Mouse (Mus musculus) inflammation-experienced regulatory T-cells, adult 6 months (primary cell): Measurements from ENCODE around the gene Lfng. TPM values are rescaled to one million over a fixed set of nuclear protein-coding genes. Genes with fewer than 3 reads are reported as not detected.
A peak's percentile ranks its signal among the peaks of the same experiment; 100 is the strongest.

Experiments used
- ATAC-seq: one replicate; pipeline ENCODE4 v1.8.0; 2017
- polyA plus RNA-seq, 3 experiments: library from polyadenylated mRNA; unstranded; fragments of 100-300 nt; shearing (Covaris generic); gene quantifications; one replicate each; pipeline ENCODE4 v1.2.1; 2017

Gene Lfng
- polyA plus RNA-seq: 10 to 100 TPM; 16.8 to 44.8 (median 23.1) TPM

GRCm38 (mm10) chr5:140607001-140607835, at the start of gene Lfng:
Lfng (plus strand) TSS chr5:140607320.
- ATAC-seq: peak; percentile 59

GRCm38 (mm10) chr5:140562601-140563000, 44.5 kb upstream of the Lfng start:
- no peak for ATAC-seq

DNA sequence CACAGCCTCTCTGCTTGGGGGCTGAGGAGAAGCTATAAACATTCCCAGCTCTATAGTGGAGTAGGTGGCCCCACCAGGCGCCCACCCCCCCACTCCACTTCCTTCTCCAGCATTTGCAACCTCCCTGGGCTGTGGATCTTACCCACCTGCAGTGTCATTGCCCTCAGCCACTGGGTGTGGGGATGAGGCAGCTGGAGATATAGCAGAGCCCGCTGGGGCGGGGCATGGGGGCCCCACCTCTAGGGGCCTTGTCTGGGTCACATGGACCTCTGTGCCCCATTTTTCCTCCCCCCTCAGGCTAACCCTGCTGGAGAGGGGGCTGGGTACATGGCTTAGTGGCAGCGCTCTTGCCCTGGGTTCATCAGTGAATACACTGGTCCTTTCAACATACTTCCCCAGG, 42.2 kb upstream of the Lfng start, which contains the start of gene Grifin:
Grifin (minus strand) TSS at position 176 of the 400 bp plus-strand sequence.
- no peak for ATAC-seq

DNA sequence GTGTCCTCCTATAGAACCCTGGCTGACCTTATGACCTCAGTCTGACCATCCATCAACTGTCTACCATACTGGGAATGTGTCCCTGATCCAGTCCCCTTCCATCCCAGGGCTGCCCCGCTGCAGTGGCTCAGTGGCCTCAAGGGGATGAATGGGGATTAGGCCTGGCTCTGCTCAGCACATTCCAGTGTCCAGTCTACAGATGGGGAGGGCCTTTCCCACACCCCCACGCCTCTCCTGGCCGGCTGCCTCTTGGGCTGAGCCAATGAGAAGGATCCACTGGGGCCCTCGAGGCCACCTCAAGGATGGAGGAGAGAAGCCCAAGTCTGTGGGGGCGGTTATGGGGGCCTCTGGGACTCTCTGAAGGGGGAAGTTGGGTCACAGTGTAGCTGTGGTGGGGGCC, 41.7 kb upstream of the Lfng start:
- no peak for ATAC-seq

GRCm38 (mm10) chr5:140565856-140566255, 41.3 kb upstream of the Lfng start:
- no peak for ATAC-seq

DNA sequence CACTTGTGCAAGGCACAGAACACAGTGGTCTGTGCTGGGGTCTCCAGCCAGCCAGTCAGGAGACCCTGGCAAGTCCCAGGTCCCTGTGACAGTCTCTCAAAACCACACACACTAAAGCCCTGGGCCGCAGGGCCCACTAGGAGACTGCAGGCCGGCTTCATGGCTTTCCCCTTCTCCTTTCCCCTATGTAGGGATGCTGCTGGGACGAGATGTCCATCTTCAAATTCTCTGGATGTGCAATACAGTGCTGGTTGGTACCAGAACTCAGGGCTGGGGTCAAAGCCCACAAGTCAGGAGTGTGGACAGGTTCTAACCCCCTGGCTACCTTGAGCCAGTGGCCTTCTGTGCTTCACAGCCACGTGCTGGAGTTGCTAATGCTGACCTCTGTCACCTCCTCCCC, 40.8 kb upstream of the Lfng start:
- no peak for ATAC-seq

GRCm38 (mm10) chr5:140567321-140567720, 39.8 kb upstream of the Lfng start:
- ATAC-seq: peak; percentile 92

DNA sequence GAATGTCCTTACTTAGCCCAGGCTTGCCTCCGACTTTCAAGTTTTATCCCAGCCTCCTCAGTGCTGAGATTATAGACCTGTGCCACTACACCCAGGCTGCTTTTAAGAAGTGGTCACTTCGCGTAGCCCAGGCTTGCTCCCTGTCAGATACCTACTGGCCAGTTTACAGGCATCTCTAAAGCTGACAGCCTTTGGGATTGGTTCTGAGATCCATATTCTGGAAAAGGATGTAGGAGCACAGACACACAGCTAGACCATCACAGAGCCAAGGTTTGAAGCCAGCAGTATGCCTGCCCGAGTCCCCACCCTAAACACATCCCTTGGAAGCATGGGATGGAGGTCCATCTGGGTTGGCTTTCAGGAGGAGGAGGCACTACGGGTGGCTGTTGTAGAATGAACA, 39.4 kb upstream of the Lfng start:
- ATAC-seq: no peak

GRCm38 (mm10) chr5:140568321-140568970, 38.7 kb upstream of the Lfng start:
- peak; percentile 23 for ATAC-seq

GRCm38 (mm10) chr5:140569032-140569595, 38.0 kb upstream of the Lfng start:
- no peak for ATAC-seq

GRCm38 (mm10) chr5:140570223-140570870, 36.8 kb upstream of the Lfng start:
- peak; percentile 23 for ATAC-seq

- ATAC-seq: no peak
These were observed 35.9 kb upstream of the Lfng start for GRCm38 (mm10) chr5:140571201-140571600.

DNA sequence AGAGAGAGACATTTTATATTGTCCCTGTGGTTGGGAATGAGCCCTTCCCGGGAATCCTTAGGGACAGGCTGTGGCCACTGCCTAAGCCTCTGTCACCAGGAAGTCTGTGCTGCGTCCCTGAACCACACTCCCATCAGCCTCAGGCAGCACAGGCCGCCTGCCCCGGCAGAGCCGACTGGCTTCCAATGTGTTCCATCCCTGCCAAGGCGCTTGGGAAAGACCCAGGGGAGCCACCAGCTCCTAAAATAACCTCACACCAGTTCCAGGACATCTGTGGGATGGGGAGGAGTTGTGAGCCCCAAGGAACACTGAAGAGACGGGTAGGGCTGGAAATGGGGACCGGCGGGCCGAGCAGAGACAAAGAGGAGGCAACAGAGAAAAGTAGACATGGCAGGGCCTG, 35.4 kb upstream of the Lfng start:
- ATAC-seq: no peak

DNA sequence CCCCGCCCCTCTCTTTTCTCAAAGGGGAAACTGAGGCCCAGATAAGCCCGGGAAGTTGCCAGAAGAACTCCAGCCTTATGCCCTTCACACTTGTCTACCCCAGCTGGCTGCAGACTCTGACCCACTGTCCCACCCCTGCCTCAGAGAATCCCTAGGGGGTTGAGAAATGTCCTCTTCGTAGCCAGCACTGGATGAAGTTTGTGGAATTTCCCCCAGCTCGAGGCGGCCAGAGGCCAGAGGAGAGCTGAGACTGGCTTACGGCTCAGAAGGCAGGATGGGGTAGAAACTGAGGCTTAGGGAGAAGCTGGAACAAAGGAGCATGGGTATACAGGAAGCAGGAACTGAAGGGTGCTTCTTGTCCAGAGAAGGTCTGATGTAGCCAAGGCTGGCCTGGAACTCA, 34.5 kb upstream of the Lfng start:
- no peak for ATAC-seq

DNA sequence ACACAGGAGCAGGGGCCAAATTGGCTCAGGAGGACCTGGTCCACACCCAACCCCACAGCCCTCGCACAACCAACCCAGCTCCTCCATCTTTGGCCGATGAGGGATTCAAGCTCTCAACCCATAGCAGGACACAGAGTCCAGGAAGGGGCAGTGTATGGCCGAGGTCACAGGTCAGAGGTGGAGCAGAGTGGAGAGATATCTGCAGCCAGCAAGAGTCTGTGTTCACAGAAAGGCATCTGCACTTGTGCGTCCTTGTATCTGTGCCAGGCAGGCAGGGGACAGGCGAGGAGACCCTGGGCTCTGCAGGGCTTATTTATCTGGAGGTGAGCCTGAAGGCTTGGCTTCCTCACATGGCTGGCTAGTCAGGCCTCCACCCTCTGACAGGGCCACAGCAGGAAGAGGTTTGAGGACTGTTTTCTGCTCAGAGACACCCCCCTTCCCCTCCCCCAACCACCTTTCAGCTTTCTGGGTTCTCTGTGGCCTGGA, 31.7 kb upstream of the Lfng start:
- peak; percentile 83 for ATAC-seq

GRCm38 (mm10) chr5:140579221-140579620, 27.9 kb upstream of the Lfng start:
- no peak for ATAC-seq

GRCm38 (mm10) chr5:140579771-140580170, 27.3 kb upstream of the Lfng start:
- ATAC-seq: no peak

- no peak for ATAC-seq
These were observed 25.6 kb upstream of the Lfng start for GRCm38 (mm10) chr5:140581569-140581968.

DNA sequence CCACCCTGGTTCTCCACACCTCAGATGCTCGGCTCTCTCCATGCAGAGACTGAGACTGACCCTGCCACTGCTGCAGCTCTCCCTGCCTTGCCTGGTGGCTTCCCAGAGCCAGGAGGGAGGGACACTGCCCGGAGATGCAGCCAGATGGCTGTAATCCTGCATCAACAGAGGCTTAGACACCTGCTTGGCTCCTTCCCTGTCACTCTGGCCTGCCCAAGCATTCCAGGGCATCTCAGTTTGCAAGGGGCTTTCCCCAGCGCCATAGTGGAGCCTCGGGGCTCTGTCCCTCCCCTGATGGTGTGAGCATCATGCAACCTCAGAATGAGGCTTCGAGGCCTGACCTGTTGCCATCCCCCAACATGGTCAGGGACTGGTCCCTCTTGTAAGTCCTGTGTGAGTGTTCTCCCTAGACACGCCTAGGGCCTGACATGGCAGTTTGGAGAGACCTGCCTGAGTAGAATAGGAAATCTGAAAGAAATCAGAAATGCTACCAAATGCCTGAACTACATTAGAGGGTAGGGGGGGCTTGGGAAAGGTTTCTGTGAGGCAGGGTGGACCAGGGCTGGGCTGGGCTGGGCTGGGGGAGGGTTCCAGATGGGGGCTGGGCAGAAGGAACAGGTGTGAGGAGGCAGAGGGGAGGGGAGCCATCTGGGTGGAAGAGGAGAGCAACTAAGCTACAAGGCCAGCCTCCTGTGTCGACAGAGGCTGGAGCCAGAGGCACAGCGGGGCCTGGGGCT, 24.0 kb upstream of the Lfng start:
- ATAC-seq: no peak

DNA sequence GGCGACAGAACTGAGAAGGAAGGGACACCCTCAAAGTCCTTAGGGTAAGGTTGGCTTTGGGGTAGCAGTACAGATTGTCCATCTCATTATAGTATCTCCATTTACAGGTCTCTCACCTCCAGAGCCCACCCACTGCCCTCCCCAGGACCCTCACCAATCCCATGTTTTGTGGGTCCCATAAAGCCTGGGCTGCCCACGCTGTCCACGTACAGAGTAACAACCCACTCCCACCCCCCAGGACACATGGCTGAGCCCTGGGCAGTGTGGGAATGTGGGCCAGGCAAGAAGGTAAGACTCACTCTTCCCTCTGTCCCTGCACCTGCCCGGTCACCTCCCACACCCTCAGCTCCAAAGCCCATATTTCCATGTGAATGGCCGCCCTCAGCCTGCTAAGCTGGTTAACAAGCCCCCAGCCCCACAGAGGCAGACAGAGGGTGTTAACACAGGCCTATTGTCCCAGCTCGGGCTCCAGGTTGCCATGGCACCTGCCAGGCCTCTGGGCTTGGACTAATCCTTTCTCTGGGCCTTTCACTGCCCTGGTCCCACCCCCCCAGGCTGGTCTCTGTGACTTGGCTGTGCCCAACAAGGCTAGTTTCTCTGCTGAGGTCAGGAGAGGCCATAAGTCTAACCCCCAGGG, 23.3 kb upstream of the Lfng start:
- ATAC-seq: no peak

DNA sequence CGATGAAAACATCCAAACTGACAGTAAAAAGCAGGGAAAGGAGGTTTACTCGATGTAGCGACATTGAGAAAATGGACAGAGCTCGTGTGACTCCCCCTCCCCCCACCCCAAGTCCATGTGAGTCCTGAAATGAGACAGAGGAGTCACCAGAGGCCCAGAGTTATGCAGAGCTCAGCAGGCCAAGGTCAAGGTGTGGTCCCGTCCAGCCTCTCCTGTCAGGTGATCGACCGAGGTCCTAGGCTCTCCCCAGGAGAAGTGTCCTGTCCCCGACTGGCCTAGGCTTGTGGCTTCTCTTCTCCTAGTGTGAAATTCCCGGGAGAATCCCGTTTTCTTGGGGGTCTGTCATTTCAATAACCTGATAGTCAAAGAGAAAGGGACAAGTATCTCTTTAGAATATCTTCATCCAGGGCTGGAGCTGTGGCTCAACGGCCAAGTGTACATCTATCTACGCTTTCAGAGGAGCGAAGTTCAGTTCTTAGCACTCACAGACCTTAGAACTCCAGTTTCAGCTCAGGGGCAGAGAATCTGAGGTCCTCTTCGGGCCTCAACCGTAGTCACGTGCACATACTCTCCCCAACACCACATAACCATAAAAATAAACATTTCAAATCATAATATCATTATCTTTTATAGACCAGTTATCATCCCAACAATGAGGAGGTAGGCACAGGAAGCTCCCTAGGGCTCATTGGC, 17.9 kb upstream of the Lfng start:
- no peak for ATAC-seq
